Mouse (Mus musculus): ENCODE results near the gene Islr.
A peak's percentile ranks its signal among the peaks of the same experiment; 100 is the strongest.

The Islr gene

DNA sequence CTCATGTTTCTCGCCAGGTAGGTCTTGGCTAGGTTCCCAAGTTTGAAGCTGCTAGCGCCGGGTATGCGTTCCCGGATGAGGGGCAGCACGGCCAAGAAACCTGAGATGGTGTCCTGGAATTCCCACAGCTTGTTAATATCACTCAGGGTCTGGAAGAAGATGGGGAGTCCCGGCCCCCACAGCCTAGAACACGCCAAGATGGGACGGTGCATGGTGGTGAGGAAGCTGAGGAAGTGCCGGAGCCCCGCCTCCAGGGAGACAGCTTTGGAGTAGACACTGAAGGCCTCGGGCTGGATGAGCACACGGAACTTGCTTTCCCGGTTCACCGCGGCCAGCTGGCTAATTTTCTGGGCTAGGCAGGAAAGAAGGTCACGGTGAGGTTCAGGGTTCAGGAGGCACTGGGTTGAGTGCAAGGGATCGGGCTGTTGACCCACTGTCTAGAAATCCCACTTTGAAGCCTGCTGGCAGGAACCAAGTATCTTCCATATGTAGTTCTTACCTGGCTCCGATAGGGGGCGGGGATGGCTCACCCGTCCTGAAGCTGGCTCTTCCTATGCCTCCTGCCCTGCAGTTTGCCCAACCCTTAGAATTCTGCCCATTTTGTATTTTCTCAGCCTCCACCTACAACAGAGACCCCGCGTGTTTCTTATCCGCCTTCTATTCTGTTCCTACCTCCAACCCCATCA lies 16.3 kb upstream of the Islr start:
- DNase-seq: peak; percentile 52 to 67

DNA sequence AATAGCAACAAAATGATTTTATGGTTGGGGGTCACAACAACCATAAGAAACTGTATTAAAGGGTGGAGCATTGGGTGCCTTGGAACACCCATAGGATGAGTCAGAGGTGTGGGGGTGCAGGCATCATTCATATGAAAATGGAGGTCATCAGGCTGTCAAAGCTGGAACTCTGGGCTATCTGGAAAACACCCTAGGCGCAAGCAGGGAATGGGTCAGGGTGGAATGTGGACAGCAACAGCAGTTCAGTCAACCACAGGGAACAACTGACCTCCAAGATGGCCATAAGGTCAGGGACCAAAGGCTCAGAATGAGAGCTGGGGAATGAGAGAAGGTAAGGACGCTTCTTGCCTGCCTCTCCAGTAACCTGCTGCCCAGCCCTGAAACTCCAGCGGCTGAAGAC lies 14.4 kb upstream of the Islr start:
- DNase-seq: no peak

DNA sequence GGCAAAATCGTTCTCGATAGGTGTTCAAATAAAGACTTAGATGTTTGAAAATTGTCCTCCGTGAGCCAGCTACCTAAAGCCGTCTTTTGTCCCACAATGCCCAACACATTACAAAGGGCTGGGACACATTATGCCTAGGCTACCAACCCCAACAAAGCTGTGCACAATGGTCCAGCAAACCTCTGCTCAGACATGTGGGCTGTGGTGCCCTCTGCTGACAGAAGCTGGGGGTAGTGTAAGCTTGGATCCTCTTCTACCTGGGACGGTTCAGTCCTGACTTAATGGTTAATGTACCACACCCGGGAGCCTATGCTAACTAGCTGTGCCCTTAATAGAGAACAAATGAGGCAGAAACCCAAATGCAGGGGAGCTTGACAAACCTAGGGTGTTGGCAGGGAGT lies 12.3 kb upstream of the Islr start:
- no peak for DNase-seq

DNA sequence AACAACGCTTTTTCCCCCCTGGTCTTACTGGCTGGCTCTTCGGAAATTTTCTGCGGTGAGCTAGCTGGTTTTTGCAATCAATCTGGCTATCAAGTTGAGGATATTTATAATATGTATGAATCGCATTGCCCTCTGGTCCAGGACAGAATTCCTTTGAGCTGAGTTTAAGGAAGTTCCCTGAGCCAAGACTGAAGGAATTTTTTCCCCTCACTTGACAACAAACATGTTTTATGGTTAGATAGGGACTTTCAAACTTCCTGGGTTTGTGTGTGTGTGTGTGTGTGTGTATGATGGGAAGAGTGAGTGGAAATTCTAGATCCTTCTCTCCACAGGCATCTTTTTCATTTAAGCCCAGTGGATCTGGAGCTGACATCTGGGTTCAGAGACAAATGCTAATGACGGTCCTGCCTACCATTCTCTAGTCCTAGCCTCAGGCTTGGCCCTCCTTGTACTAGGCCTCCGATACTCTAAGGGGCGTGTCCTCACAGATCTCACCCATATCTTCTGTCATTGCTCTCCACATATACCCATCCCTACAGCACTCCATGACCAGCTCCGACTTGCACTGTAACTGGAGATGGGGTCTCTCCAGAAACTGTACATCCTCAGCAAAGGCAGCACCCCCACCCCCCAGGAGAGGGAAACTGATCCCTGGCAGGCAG lies 10.5 kb upstream of the Islr start:
- DNase-seq: no peak

DNA sequence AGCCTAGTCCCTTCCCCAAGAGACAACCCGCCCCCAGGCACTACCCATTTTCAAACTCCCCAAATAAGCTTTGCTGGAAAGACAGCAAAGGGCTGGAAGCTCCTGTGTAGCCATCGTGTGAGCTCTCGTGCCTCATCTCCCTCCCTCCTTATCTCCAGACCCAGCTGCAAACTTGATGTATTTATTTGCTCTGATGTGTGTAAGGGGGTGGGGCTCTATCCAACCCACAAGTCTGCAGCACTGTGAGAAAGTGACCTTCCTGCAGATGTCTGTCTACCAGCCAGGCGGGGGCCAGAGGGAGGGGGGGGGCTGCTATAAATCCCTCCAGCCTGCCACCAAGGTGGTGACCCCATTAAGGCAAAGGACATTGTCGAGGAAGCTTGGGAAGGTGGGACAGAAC lies 9.8 kb upstream of the Islr start:
- no peak for DNase-seq

DNA sequence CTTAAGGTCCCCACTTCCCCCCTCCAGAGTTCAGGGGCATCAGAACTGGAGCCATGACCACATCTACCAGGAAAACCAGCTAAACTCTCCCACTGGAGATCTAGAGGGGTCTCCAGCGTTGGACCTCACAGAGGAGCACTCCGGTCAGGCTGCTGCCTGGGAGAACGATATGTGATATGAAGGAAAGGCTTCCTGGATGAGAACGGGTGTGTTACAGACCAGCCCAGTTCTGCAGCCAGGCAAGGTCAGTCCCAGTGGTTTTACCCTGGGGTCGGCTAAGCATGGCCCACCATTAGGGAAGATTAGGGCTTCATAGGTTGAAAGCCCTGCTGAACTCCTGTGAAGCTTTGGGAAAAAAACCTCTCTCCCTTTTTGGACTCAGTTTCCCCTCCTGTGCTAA lies 9.3 kb upstream of the Islr start:
- DNase-seq: no peak

DNA sequence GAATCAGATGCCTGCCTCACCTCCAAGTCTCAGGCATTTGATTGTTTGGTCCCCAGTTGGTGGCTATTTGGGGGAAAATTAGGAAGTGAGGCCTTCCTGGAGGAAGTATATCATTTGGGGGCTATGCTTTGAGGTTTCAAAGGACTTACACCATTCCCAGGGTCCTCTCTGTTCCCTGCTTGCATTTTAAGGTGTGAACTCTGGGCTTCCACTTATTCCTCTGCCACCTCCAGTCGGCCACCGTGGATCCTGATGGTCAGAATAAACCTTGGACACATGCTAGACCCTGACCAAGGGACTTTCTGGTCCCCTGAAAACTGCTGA lies 6.2 kb upstream of the Islr start:
- no peak for DNase-seq

DNA sequence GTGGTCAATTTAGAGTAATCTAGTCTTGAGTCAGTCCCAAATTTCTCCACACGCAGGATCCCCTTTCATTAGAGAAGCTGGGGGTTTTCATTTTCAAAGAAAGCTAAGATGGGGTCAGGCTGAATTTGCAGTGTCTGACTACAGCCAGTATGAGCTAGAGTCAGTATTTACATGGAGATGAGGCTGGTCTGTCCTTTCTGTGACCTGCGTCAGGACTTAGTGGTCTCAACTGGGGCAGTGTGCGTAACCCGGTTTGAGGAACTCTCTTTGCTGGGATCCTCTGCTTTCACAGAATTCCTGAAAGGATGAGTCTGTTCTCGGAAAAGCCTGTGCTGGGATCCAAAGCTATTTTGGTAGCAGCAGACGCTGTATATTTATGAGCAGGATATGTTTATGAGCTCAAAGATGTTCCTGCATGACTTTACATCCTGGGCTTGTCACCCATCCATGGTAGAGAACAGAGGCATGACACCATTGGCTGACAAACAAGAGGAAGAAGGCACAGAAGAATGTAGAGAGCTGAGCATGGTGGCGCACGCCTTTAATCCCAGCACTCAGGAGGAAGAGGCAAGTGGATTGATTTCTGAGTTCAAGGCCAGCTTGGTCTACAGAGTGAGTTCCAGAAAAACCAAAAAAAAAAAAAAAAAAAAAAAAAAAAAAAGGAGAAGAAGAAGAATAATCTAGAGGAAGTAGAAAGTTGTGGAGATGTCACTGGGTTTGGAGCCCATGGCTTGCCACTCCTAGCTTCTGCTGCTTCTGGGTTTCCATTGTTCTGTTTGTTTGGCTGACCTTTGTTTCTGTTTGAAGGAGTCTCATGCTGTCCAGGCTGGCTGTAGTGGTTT lies 5.6 kb upstream of the Islr start:
- no peak for DNase-seq

DNA sequence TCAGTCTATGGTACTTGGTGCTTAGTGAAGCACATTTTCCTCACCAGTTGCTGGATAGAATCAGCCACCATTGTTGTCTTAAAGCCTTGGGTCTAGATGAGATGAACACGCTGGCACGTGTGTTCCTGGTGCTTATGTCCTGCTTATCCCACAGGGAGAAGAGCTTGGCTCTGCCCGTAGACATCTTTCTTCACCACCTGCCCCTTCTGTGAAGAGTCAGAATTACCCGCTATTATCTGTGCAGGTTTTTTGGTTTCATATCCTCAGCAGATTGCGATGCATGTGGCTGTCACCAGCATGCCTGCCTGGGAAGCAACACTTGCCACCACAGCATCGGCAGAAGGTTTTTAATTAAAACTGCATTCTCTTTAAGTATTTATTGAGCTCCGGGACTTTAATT lies 1.9 kb upstream of the Islr start:
- no peak for DNase-seq

DNA sequence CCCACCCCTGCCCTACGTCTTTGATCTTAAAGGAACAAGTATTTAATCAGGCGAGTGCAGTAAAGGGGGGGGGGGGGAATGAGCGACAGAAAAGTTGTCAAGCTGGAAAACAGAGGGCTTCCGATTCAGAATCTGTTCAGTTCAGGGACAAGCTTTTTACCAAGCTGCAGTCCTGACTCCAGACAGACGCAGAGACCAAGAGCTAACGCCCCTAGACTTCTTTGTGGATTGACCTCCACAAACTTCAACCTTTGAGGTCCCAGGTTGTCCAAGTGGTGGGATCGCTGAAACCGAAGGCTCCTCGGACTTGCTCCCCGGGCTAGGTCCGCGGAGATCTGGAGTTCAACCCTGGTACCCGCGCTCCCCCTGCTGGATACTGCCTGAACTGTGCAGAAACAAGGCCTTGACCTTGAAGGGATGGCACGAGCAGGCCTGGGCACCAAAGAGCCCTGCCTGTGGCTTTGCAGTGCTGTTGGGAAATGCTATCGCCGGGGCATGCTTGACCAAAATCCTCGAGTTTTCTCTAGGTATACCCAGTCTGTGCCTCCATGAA lies 418 bp upstream of the Islr start:
- DNase-seq: peak; percentile 89 to 94

DNA sequence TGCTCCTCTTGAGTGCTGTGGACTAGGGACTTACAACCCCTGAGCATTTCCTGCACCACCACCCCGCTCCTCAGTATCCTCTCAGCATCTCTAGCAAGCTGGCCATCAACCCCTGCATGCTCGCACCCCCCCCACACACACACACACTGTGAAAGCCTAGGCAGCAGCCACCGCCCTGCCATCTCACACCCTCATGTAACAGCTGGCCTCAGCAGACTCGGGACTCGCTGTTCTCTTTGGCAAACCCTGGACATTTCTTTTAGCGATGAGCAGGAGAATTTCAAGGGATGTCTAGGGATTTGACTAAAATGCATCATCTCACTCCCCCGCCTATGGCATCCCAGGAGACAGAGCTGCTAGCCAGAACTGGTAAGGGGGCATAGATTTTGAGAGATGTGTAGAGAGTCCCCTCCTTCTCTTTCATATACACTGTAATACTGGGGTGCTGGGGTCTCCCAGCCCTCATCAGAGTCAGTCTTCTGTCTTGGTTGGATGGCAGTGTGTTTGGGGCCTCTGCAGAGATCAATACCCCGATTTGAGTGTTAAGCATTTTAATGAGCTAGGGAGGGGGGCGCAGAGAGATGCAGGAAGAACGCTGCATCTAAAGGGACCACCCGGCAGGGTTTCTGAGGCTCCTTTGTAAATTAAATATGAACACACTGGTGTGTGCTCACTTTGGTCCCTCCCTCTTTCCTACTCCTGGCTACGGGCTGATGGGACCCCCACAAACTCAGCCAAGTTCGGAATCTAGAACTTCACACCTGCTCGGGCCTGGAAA lies 1.2 kb downstream of the Islr start:
- DNase-seq: no peak

DNA sequence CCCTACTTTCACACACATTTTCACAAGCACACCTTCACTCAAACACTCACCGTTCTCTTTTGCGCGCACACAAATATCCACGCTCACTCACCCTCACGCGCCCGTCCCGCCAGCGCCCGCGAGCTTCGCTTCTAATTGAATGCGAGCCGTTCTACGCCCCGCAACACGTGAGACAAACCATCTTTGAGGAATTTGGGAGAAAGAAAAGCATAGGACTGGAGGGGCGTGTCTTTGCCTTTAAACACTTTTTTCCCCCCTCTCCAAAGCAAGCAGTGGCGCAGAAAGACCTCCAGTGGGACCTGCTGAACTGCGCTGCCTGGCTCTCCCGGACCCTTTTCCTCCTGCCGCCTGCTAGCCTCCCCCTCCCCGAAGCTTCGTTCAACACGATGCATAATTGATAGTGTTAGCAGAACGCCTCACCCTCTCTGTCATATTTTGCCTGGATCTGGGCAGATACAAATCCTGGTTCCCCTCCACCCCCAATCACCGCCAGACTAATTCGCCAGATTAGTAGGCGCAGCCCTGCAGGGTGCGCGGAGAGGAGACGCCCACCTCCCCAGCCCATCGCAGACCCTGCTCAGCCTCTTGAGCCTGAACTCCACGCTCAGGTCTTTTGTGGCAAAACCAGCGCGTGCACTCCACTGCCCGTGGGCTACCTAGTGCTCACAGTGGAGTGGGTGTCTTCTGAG lies 2.1 kb downstream of the Islr start:
- no peak for DNase-seq

DNA sequence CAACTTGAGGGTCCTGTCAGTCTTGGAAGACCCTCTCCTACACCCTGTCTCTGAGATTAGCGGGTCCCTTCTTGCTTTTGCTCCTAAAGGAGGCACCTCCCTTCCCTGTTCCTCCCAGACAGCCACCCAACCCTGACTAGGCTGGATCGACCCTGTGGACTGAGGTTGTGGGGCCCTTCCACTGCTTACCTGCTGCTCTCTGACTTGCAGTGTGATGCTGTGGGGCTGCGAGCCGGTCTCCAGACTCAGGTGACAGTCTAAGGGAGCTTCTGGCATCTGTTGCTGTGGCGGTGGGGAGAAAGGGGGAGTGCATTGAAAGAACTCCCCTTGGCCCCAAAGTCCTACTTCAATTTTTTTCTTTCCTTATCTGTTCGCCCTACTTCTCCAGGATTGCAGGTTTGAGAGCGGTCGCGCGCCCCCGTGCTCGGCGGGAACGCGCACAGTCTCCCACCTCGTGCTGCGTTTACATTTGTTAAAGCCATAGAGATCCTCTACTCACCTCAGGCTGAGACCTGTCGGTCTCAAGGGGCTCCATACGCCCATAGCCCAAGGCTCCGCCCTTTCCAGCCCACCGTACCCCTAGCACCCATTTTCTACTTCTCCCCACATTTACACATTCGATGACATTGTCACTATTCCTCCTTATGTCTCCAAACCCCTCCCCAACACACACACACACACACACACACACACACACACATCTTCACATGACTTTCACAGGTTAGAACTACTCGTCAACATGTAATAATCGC lies 2.8 kb downstream of the Islr start:
- no peak for DNase-seq

DNA sequence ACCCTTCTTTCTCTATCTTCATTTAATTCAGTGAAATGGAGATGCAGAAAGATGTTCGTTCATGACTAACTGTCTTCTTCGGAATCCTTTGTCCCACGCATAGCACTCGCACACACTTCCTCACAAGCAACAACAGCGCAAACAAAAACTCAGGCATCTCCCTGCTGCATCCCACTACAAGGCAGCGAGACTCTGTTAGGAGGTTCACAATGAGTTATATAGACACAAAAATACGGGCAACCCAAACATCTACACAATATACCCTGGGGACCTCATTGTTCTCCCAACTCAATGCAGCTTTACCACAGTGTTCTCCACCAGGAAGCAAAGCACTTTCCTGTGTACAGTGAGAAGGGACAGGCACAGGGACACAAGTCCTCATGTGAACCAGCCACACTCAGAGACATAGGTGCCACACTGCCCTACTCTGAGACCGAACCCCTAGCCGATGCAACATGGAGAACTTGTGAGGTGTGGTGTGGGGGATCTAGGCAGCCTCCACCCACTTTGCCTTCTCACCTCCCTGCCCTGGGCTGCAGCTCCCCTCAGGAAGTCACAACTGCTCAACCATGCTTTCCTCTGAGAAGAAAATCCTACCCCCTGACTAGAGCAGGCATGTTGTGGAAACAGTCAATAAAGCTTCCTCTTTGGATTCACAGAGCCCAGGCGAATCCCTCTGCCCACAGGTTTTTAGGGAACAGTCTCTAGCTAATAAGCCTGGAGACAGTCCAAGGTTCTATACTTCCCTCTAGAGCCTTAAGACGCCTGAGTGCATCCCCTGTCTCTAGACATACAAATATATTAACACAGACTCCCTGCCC lies 3.6 kb downstream of the Islr start:
- no peak for DNase-seq

DNA sequence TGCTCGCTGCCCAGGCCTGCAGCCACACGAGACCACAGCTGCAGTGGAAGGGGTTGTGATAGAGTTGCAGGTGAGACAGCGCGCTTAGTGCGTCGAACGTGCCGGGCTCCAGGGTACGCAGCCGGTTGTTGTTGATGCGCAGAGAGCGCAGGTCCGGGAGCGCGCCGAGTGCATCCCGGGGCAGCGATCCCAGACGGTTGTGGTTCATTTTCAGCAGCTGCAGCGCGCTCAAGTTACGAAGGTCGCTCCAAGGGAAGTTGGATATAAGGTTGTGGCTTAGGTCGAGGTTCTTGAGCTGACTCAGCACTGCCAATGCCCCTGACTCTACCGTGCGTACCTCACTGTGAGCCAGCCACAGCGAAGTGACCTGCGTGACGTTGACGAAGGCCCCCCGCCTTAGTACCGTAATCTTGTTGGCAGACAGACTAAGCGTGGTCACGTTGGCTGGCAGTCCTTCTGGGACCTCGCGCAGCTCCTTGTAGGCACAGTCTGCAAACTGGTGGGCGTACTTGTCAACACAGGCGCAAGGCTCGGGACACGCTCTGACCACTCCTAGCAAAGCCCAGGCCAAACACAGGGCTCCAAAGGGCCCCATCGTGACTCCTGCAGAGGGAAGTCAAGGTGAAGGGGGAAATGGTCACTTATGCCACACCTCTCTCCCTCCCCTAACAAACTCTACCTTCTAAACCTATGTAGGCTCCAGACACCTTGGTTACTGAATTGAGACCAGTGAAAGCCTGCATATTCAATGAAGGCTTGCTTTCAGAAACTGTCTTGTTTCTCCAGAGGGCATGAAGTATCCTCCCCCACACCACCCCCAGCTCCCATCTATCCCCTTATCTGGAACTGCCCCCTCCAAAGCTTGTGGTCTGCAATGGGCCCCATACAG lies 4.5 kb downstream of the Islr start:
- no peak for DNase-seq

DNA sequence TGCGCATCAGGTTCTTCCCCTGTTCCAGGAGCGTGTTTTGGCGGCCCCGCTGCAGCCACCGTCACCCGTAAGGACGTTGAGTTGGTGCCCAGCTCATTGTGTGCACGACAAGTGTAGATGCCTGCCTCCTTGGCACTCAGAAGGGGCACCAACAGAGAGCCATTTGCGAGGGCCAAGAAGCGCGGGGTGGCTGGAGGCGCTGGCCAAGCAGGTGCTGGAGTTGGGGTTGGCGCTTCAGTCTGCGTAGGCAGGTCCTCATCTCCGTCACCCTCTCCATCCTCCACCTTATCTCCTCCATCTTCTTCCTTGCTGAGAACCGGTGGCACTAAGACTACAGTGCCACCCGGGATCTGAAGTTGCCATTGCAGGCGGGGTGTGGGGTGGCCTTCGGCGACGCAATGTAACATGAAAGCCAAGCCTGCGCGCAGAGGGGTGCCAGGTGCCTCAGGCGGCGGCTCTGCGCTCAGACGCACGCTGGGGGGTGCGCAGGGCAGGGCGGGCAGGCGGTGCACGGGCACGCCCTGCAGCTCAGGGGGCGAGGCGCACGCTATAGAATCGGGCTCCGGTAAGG lies 5.2 kb downstream of the Islr start:
- peak in 1 of 2 experiments; percentile 22 for DNase-seq

DNA sequence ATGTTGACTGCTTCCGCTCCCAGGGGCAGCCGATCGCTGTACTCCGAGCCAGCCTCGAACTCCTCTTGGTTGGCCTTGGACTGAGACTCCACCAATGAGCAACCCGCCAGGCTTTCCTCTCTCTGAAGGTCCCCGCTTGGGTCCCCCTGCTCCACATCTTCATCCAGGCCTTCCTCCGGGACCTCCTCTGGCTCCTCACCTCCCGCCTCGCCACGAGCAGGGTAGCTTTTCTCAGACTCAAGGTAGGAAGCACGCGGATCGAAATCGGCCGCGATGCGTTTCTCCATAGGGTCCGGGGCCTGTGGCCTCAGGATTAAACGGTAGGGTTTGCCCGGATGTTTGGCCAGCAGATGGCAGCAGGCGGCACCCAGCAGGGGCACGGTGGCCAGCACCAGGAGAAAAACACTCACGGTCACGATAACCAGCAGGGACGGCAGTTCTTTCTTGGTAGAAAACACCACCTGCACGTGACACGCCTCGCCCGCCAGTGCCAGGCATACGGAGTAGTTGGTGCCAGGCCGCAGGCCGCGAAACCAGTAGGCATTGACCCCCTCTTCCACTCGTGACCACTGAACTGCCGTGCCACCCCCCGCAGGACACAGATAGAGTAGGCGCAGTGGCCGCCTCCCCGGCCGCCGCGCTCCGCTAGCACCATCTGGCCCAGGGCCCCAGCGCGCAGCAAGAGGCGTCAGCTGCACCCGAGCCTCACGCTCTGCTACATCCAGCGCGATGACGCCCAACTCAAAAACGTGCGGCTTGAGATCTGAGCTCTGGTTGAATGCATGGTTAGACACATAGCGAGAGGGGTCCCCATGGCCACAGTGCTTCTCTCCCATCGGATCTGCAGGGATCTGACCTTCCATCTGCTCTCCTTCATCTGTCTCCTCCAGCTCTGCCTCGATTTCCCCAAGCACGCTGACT lies 6.1 kb downstream of the Islr start:
- DNase-seq: peak; percentile 46 to 54

Data from cerebellum, adult 18-20 months (tissue).